Mouse (Mus musculus): ENCODE results near the gene Kmt5c. TPM values are rescaled to one million over a fixed set of nuclear protein-coding genes. Genes with fewer than 3 reads are reported as not detected.

Gene Kmt5c
- polyA plus RNA-seq, 1 experiment from 2014 or later, result 84.7 TPM

DNA sequence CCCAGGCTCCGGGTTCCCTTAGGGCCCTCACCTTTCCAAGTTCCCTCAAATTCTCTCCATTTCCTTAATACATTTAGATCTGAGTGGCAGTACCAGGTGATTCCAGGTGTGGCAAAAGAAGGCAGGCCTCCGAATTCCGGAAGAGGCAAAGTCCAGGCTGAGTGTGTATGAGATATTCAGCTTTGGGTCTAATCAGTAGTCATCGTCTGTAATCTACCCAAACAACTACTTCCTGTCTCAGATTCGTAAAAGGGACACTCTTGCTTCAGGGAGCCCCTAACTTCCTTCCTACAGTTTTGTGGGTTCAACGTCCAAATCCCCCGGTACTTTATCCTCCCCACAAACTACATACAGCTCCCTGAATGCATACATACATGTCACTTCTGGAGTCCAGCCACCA is 14.7 kb upstream of the Kmt5c start, which contains the start of gene Tmem150b:
Gene Tmem150b (minus strand): TSS at position 81 of the 400 bp plus-strand sequence.
- Histone ChIP-seq H3K27me3 (no peaks in the 10 kb centered on the region), H3K9ac (0 out of 2 replicates have a peak within 1 kb of the TSS, but pooled peaks have one; percentile 42), H3K36me3 (no peaks in the 10 kb centered on the region), H3K4me3 (no peak within 1 kb of the TSS), H3K27ac (replicated peaks) (no peak within 1 kb of the TSS), H3K4me1 (replicated peaks) (no peaks in the 10 kb centered on the region), H3K4me2 (no peak within 1 kb of the TSS), H3K9me3 (no peaks in the 10 kb centered on the region)
- ATAC-seq (ENCODE audit: low read depth), result no peak
- 81% methylated on average over 7 of the region's 7 CpGs for WGBS

DNA sequence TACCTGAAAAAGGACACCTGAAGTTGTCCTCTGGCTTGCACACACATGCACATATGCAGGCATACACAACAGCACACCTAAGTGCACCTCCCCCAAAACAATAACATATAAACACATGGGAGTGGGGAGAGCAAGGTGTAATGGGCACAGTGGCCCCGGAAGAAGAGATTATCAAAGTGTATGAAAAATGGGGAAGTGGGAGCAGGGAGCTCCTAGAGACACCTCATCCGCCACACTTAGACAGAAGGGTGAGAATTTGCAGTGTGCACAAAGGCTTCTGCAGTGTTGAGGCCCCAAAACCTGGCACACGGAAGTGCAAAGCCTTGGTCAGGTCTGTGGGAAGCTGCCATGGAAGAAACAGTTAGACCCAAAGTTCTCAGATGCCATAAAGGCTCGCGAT is 8.8 kb upstream of the Kmt5c start:
- no peak overlapping the region for H3K4me3 ChIP-seq
- no peak overlapping the region for H3K4me2 ChIP-seq
- ATAC-seq (ENCODE audit: low read depth), result no peak
- no peaks in the 10 kb centered on the region for H3K4me1 ChIP-seq (replicated peaks)
- H3K36me3 ChIP-seq, result no peaks in the 10 kb centered on the region
- no peak overlapping the region for H3K27ac ChIP-seq (replicated peaks)
- 80% methylated on average over 5 of the region's 5 CpGs for WGBS
- 0 out of 2 replicates have a peak, but pooled peaks cover 3% of the 10 kb centered on the region for H3K27me3 ChIP-seq
- no peak overlapping the region for H3K9ac ChIP-seq
- H3K9me3 ChIP-seq, result no peaks in the 10 kb centered on the region

DNA sequence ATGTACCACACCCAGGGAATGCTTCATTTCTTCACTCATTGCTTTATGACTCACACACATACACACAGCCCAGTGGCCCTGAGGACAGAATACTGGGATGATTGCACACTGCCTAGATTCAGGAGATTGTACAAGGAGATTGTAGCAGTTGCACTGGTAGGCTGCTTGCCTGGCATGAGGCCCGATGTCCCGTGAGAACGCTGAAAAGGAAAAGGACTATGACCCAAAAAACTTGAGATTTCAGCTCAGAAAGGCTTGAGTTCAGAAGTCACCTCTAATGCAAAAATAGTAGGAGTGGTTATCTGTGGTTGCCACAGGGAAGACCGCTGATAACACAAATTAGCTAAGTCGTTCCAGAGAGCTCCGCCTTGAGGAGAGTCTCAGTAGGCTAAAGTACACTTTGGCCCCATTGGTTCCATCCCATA is 6.9 kb upstream of the Kmt5c start:
- H3K9me3 ChIP-seq, result no peaks in the 10 kb centered on the region
- no peak overlapping the region for H3K9ac ChIP-seq
- H3K4me2 ChIP-seq, result no peak overlapping the region
- 72% methylated on average over 6 of the region's 6 CpGs for WGBS
- H3K4me3 ChIP-seq, result no peak overlapping the region
- no peaks in the 10 kb centered on the region for H3K36me3 ChIP-seq
- H3K27me3 ChIP-seq, result 0 out of 2 replicates have a peak, but pooled peaks cover 3% of the 10 kb centered on the region
- H3K4me1 ChIP-seq (replicated peaks), result no peaks in the 10 kb centered on the region
- ATAC-seq (ENCODE audit: low read depth), result no peak
- H3K27ac ChIP-seq (replicated peaks), result no peak overlapping the region

DNA sequence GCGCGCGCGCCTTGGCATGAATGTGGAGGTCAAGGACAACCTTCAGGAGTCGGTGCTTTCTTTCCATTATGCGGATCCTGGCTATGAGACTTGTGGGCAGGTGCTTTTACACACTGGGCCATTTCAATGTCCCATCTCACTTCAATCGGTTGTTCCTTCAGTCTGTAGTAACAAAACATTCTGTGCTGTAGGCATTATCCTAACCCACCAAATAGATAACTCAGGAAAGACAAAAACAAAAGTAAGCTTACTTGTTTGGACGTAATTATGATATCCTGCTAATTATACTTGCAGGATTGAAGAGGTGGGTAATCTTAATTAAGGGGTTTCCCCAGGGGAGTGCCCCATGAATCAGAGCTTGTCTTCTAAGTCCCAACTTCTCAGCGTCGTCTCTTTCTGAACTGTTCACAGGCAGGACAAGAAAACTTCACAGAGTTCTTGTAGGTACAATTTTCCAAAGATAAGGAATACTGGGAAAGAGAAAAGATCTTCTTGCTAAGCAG is 823 bp upstream of the Kmt5c start:
- Histone ChIP-seq H3K36me3 (0 out of 2 replicates have a peak, but pooled peaks cover 15% of the 10 kb centered on the region), H3K4me1 (replicated peaks) (peaks cover 40% of the 10 kb centered on the region), H3K27me3 (no peaks in the 10 kb centered on the region), H3K27ac (replicated peaks) (peak overlapping the region; percentile 85), H3K9ac (peak overlapping the region; percentile 45; the same call in 1 of the 2 replicates), H3K4me3 (peak overlapping the region; percentile 74), H3K9me3 (no peaks in the 10 kb centered on the region), H3K4me2 (peak overlapping the region; percentile 57)
- 43% methylated on average over 10 of the region's 10 CpGs for WGBS
- ATAC-seq (ENCODE audit: low read depth), result no peak

DNA sequence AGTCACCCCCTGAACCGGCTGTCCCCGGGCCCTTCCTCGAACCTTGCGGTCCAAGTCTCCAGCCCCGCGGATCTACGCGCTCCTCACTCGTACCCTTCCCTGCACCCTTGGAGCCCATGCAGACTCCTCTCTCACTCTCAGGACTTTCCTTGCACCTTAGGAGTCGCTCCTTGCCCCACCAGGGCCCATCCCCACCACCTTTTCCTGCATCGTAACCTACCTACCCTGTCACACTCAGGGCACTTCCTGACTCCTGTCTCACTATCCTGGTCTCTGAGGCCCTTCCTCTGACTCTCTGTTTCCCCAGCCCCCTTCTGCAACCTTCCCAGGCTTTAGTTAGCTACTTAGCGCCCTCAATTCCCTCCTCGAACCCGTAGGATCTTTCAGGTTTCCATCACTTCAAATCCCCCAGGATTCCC is 403 bp downstream of the Kmt5c start:
- peaks cover 40% of the 10 kb centered on the region for H3K4me1 ChIP-seq (replicated peaks)
- peak; percentile 42 for ATAC-seq (ENCODE audit: low read depth)
- H3K9ac ChIP-seq, result peak overlapping the region; percentile 92
- peak overlapping the region; percentile 74 for H3K4me3 ChIP-seq
- peaks cover 26% of the 10 kb centered on the region for H3K36me3 ChIP-seq
- H3K9me3 ChIP-seq, result no peaks in the 10 kb centered on the region
- WGBS, result 0% methylated on average over 11 of the region's 14 CpGs
- H3K27me3 ChIP-seq, result no peaks in the 10 kb centered on the region
- H3K27ac ChIP-seq (replicated peaks), result peak overlapping the region; percentile 95
- H3K4me2 ChIP-seq, result peak overlapping the region; percentile 85

DNA sequence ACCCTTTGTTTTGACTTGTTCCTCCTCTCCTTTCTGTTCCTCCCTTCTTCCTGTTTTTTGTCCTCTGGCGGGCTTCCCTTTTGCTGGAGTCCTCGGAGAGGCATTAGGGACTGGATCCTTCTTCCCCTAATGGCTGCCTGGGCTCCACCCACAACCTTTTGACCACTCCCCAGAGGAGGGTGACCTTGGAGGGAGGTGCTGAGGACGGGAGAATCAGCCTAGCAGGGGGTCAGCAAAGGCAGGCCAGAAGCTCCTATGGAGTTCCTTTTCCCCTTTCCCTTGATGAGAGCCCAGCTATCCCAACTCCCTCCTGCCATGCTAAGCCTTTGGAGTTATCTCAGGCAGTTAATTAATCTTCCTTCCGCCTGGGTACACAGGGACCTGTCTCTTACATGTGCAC is 1.2 kb downstream of the Kmt5c start:
- Histone ChIP-seq H3K4me1 (replicated peaks) (peaks cover 40% of the 10 kb centered on the region), H3K9me3 (no peaks in the 10 kb centered on the region), H3K27ac (replicated peaks) (peak overlapping the region; percentile 95), H3K9ac (peak overlapping the region; percentile 92), H3K4me3 (peak overlapping the region; percentile 74), H3K36me3 (peaks cover 34% of the 10 kb centered on the region), H3K27me3 (no peaks in the 10 kb centered on the region), H3K4me2 (peak overlapping the region; percentile 85)
- WGBS, result under 1% methylated on average over 4 of the region's 4 CpGs
- no peak for ATAC-seq (ENCODE audit: low read depth)

DNA sequence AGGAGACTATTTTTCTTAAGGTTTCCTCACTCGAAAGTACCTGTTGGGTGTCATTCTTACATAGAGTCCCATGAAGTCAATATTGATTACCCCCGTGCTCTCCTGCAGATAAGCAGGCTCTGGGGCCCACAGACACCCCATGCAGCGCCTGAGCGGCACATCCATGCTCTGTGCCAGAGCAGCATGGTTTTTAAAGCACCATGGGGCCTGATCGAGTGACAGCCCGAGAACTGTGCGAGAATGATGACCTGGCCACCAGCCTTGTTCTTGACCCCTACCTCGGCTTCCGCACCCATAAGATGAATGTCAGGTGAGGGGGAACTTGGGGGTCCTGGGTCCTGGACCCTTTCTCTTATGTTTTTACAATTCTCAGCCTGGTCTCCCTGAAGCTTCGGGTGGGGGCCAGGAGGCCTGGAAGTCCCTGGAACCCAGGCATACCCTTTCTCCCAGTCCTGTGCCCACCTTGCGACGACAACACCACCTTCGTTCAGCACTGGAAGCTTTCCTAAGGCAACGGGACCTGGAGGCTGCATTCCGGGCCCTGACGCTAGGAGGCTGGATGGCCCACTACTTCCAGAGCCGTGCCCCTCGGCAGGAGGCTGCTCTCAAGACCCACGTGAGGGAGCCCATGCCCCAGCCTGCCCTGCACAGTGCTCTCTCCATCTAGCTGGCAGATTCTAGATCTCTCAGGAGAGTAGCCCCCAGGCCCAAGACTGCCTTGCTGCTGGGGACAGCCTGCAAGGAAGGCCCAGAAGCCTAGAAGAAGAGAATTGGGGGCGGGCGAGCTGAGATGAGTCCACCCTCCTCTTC is 2.0 kb downstream of the Kmt5c start:
- Histone ChIP-seq H3K4me3 (peak overlapping the region; percentile 74), H3K27ac (replicated peaks) (peak overlapping the region; percentile 95), H3K9ac (peak overlapping the region; percentile 92), H3K27me3 (no peaks in the 10 kb centered on the region), H3K4me2 (peak overlapping the region; percentile 85), H3K4me1 (replicated peaks) (peaks cover 44% of the 10 kb centered on the region), H3K36me3 (peaks cover 41% of the 10 kb centered on the region), H3K9me3 (no peaks in the 10 kb centered on the region)
- WGBS, result 79% methylated on average over 21 of the region's 21 CpGs
- ATAC-seq (ENCODE audit: low read depth), result no peak

DNA sequence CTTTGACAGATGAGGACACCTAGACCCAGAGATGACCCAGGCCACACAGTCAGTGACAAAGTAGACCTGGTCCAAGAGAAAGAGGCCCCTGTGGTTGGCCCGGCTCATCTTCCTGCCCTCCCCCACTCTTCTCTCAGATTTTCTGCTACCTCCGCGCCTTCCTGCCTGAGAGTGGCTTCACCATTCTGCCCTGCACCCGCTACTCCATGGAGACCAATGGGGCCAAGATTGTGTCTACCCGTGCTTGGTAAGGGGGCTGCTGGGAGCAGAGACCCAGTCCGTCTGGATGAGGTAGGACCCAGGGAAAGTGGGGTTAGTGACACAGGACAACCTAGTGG is 2.5 kb downstream of the Kmt5c start:
- H3K27me3 ChIP-seq, result no peaks in the 10 kb centered on the region
- H3K4me2 ChIP-seq, result peak overlapping the region; percentile 85; the same call in 1 of the 2 replicates
- ATAC-seq (ENCODE audit: low read depth), result no peak
- H3K27ac ChIP-seq (replicated peaks), result no peak overlapping the region
- peaks cover 44% of the 10 kb centered on the region for H3K36me3 ChIP-seq
- H3K9ac ChIP-seq, result peak overlapping the region; percentile 92; the same call in 1 of the 2 replicates
- H3K9me3 ChIP-seq, result no peaks in the 10 kb centered on the region
- peaks cover 44% of the 10 kb centered on the region for H3K4me1 ChIP-seq (replicated peaks)
- 87% methylated on average over 6 of the region's 6 CpGs for WGBS
- no peak overlapping the region for H3K4me3 ChIP-seq

DNA sequence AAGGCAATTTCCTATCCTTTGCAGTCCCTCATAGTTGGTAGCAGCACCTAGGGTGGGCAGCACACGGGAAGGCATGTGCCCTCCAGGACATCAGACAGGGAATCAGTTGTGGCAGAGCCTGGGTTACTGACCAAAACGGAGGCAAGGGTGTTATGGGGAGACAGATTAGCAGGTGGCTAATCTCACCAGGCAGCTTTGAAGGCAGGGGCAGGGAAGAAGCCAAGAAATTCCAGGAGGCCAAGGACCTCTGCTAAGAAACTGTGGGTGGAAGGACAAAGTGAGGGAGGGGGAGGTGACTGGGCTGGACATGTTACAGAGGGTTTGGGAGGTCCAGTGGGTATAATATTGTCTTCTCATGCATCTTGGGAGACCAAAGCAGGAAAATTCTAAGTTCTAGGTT is 3.4 kb downstream of the Kmt5c start:
- Histone ChIP-seq H3K36me3 (peaks cover 44% of the 10 kb centered on the region), H3K27me3 (no peaks in the 10 kb centered on the region), H3K27ac (replicated peaks) (no peak overlapping the region), H3K4me3 (no peak overlapping the region), H3K4me2 (no peak overlapping the region), H3K4me1 (replicated peaks) (peaks cover 42% of the 10 kb centered on the region), H3K9me3 (no peaks in the 10 kb centered on the region), H3K9ac (0 out of 2 replicates have a peak overlapping the region, but pooled peaks have one; percentile 14)
- no peak for ATAC-seq (ENCODE audit: low read depth)
- WGBS, result 77% methylated on average over 2 of the region's 2 CpGs

DNA sequence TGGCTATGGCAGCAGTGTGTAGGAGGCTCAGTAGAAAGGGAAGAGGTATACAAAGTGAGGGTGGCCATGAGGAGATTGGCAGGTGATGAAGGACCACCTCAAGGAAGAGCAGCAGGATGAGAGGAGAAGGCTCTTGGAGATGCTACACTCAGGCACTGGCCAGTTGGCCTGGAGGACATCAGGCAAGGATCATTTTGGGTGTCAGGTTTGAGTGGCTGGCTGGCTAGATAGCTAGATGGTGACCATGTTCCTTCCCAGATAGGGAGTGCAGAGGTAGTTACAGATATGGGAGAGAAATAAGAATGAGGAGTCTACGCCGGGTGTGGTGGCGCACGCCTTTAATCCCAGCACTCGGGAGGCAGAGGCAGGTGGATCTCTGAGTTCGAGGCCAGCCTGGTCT is 5.0 kb downstream of the Kmt5c start:
- Histone ChIP-seq H3K4me3 (no peak overlapping the region), H3K36me3 (peaks cover 48% of the 10 kb centered on the region), H3K4me1 (replicated peaks) (peaks cover 33% of the 10 kb centered on the region), H3K9me3 (no peaks in the 10 kb centered on the region), H3K27me3 (no peaks in the 10 kb centered on the region), H3K9ac (no peak overlapping the region), H3K27ac (replicated peaks) (no peak overlapping the region), H3K4me2 (no peak overlapping the region)
- ATAC-seq (ENCODE audit: low read depth), result no peak
- whole genome bisulfite sequencing, result 93% methylated on average over 6 of the region's 6 CpGs

DNA sequence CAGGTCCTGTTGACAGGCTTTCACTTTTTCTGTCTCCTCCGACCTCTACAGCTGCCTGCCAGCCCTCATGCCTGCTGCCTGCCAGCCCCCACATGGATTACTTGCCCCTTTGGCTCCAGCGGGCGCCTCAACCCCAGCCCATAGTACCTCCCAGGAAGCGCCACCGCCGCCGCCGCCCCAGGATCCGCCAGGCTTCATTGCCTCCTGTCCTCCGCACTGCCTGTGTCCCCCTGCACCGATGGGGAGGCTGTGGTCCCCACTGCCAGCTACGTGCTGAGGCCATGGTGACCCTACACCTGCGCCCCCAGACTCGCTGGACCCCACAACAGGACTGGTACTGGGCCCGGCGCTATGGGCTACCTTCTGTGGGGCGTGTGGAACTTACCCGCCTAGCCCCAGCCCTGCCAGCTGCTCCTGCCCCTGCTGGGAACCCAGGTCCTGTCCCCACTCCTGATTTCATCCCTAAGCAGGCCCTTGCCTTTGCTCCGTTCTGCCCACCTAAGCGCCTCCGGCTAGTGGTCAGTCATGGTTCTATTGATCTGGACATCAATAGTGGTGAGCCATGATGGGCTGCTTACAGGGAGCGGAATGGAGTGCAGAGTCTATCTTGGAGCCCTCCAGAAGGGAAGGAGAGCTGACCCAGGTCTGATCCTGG is 6.5 kb downstream of the Kmt5c start:
- Histone ChIP-seq H3K27ac (replicated peaks) (no peak overlapping the region), H3K27me3 (no peaks in the 10 kb centered on the region), H3K9ac (no peak overlapping the region), H3K36me3 (peaks cover 48% of the 10 kb centered on the region), H3K4me2 (no peak overlapping the region), H3K9me3 (no peaks in the 10 kb centered on the region), H3K4me3 (no peak overlapping the region), H3K4me1 (replicated peaks) (peaks cover 23% of the 10 kb centered on the region)
- no peak for ATAC-seq (ENCODE audit: low read depth)
- WGBS, result 86% methylated on average over 22 of the region's 22 CpGs

All from neural tube, embryonic 13.5 days (tissue).